ENCODE assay signal across 8 mouse cellular contexts in the genomic region with DNA sequence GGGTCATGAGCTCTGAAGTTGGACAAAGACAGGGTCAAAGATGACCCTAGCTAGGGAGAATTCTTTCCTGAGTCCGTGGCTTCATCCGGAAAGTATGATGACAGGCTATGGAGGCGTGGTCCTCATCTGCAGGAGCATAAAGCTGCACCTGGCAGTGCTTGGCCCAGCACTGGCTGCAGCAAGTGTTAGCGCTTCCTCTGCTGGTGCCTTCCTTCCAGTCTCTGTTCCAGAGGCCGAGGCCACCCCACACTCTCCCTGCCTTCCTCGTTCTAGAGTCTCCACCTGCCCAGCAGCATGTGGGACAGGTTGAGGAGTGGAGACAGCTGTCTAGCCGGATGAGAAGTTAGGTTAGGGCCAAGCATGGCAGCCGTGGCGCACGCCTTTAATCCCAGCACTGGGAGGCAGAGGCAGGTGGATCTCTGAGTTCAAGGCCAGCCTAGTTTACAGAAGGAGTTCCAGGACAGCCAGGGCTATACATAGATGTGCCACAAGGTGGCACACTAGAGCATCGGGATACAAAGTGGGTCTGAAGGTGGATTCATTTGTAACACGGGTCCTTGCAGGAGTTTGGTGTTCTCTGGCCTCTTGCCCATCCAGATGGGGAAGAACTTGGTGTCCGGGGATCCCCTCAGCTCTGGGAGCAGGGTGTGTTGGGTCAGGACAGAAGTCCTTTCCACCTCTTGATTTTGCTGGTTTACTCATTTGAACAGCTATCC. TPM values are rescaled to one million over a fixed set of nuclear protein-coding genes. Genes with fewer than 3 reads are reported as not detected.
DNase-seq lines count a peak whose midpoint lies in the region; ATAC-seq and TF ChIP-seq lines count a peak whose summit lies in the region.
"Had no signal": no experiment of that assay in that cellular context is flagged by ENCODE, and none has a peak within 500 bp of the region (broad histone marks: within the 10 kb centered on the region; RNA-seq: fewer than 3 reads in every experiment).

No protein-coding gene starts in this region.

- DNase-seq in left cerebral cortex, adult 2 months (ENCODE audit: extremely low spot score in 1 of 2, low spot score in 2 of 2): peak; percentile 36 to 45
- DNase-seq in left cerebral cortex, postnatal 10 days (ENCODE audit: extremely low spot score in 1 of 2, low spot score in 2 of 2): no peak
- DNase-seq in G1E (ENCODE audit: low spot score): peak; percentile 54
- DNase-seq in forelimb bud, embryonic 11.5 days (ENCODE audit: low read depth, low spot score): peak; percentile 68
- DNase-seq in liver, embryonic 14.5 days (ENCODE audit: low read depth in 3 of 3, low spot score in 3 of 3): no peak
- DNase-seq in testis, postnatal 10 days (ENCODE audit: low spot score): peak; percentile 72

- 69% methylated on average over 13 of the region's 13 CpGs for WGBS in bone marrow, adult 2 months
- WGBS in liver, embryonic 14.5 days (ENCODE audit: insufficient replicate concordance): 64% methylated on average over 13 of the region's 13 CpGs

- no peak overlapping the region for H3K4me3 ChIP-seq in left cerebral cortex, adult 2 months
- H3K4me3 ChIP-seq in G1E (ENCODE audit: low read depth, low read length): no peak overlapping the region
- no peak overlapping the region for H3K4me3 ChIP-seq in bone marrow, adult 2 months (replicated peaks; ENCODE audit: control insufficient read depth, low read depth, low read length)
- no peak overlapping the region for H3K4me3 ChIP-seq in liver, embryonic 14.5 days (ENCODE audit: insufficient read depth in 1 of 2, low read depth in 2 of 2, low read length in 2 of 2)
- H3K4me3 ChIP-seq: lung, embryonic 15.5 days had no signal

- H3K36me3 ChIP-seq in G1E (replicated peaks): peaks cover 88% of the 10 kb centered on the region
- no peaks in the 10 kb centered on the region for H3K36me3 ChIP-seq in liver, embryonic 14.5 days (replicated peaks; ENCODE audit: control insufficient read depth, insufficient read depth, low read depth)

- 0 out of 2 replicates have a peak, but pooled peaks cover 2% of the 10 kb centered on the region for H3K4me1 ChIP-seq in G1E (ENCODE audit: insufficient read depth, low read depth, low read length)
- no peaks in the 10 kb centered on the region for H3K4me1 ChIP-seq in bone marrow, adult 2 months (ENCODE audit: control insufficient read depth, insufficient read depth, low read length)
- H3K4me1 ChIP-seq in liver, embryonic 14.5 days (replicated peaks; ENCODE audit: control insufficient read depth in 2 of 2, insufficient read depth in 2 of 2, low read length in 1 of 2): no peaks in the 10 kb centered on the region
- H3K4me1 ChIP-seq: lung, embryonic 15.5 days had no signal

- H3K9ac ChIP-seq in liver, embryonic 14.5 days (replicated peaks): no peak overlapping the region
- H3K9ac ChIP-seq: lung, embryonic 15.5 days had no signal

- no peak for TF ChIP-seq EP300 in liver, embryonic 14.5 days (IDR thresholded peaks at IDR 0.05; ENCODE audit: low read depth)

- H3K4me2 ChIP-seq in liver, embryonic 14.5 days (ENCODE audit: low read depth): no peak overlapping the region
- H3K4me2 ChIP-seq: lung, embryonic 15.5 days had no signal

- intact Hi-C loops in left cerebral cortex, adult 2 months (cut with DNase I): loop anchor here (5.0 kb wide), 1 partner anchor 34 kb away; no protein-coding TSS in a partner anchor
- intact Hi-C loops in left cerebral cortex, postnatal 10 days (cut with DNase I): no loop called here

- H3K27me3 ChIP-seq in G1E (ENCODE audit: insufficient read depth, low read length): peaks cover 2% of the 10 kb centered on the region; the same call in 1 of the 2 replicates
- H3K27me3 ChIP-seq in liver, embryonic 14.5 days (ENCODE audit: control insufficient read depth, insufficient read depth, low read length): no peaks in the 10 kb centered on the region
- H3K27me3 ChIP-seq: lung, embryonic 15.5 days had no signal

- no peak for ATAC-seq in G1E (ENCODE audit: extremely low read depth, insufficient number of reproducible peaks, low FRiP score, poor library complexity, severe bottlenecking)
- no peak for ATAC-seq in liver, embryonic 14.5 days (ENCODE audit: insufficient read depth)

- peaks cover 5% of the 10 kb centered on the region for H3K9me3 ChIP-seq in G1E (replicated peaks)
- no peaks in the 10 kb centered on the region for H3K9me3 ChIP-seq in liver, embryonic 14.5 days (ENCODE audit: control insufficient read depth, low read length)
- H3K9me3 ChIP-seq: lung, embryonic 15.5 days had no signal

- no peak for TF ChIP-seq POLR2A in bone marrow, adult 2 months (IDR thresholded peaks at IDR 0.05; ENCODE audit: borderline replicate concordance, control insufficient read depth, low read depth, low read length)

- TF ChIP-seq CTCF in left cerebral cortex, adult 2 months (IDR thresholded peaks at IDR 0.05): peak; percentile 72
- TF ChIP-seq CTCF in G1E (IDR thresholded peaks at IDR 0.05; ENCODE audit: low read depth, low read length): peak; percentile 76; the same call in 1 of the 2 replicates
- TF ChIP-seq CTCF in bone marrow, adult 2 months (IDR thresholded peaks at IDR 0.05; ENCODE audit: control insufficient read depth, insufficient read depth, low read length): peak; percentile 37; the same call in 1 of the 2 replicates
- peak; percentile 88 for TF ChIP-seq CTCF in liver, embryonic 14.5 days (IDR thresholded peaks at IDR 0.05; ENCODE audit: low read depth)

- no peak overlapping the region for H3K27ac ChIP-seq in left cerebral cortex, adult 2 months
- no peak overlapping the region for H3K27ac ChIP-seq in bone marrow, adult 2 months (ENCODE audit: control insufficient read depth, insufficient read depth, low read depth, low read length, poor library complexity)
- H3K27ac ChIP-seq in liver, embryonic 14.5 days: no peak overlapping the region
- H3K27ac ChIP-seq: lung, embryonic 15.5 days had no signal

RNA-seq across cellular contexts. Expression of gene Polr2f, which starts 14.4 kb away (rescaled TPM):
- 100 to 1,000 TPM; 100 to 103 TPM for total RNA-seq in left cerebral cortex, adult 2 months (2021)
- 100 to 1,000 TPM; 123 to 124 TPM for total RNA-seq in left cerebral cortex, postnatal 10 days (2021)
- 143 and 147 TPM in 2 replicates for total RNA-seq in G1E (2014; fragmentation: Nextera tagmentation)
- total RNA-seq in G1E (2017): 97.0 and 109 TPM in 2 replicates
- 210 and 266 TPM in 2 replicates for polyA plus RNA-seq in G1E (2012)
- polyA plus RNA-seq in bone marrow, adult 2 months (2011; ENCODE audit: insufficient read depth, insufficient read length, low replicate concordance, missing spikeins): 72.8 and 74.0 TPM in 2 replicates
- 53.9 and 112 TPM in 2 replicates for polyA plus RNA-seq in liver, embryonic 14.5 days (2012; rRNA removed)
- 181 and 183 TPM in 2 replicates for polyA plus RNA-seq in liver, embryonic 14.5 days (2014; fragmentation: Nextera tagmentation; extraction: Ambion mirVana)

RNA-seq across cellular contexts. Expression of gene 1700088E04Rik, which starts 14.7 kb away (rescaled TPM):
- 10 to 100 TPM; 12.0 to 12.9 TPM for total RNA-seq in left cerebral cortex, adult 2 months (2021)
- total RNA-seq in left cerebral cortex, postnatal 10 days (2021): 10 to 100 TPM; 12.2 to 16.5 TPM
- total RNA-seq in G1E (2014; fragmentation: Nextera tagmentation) (1.4 and 2.8 TPM in 2 replicates), G1E (2017) (1.6 and 2.2 TPM in 2 replicates)
- polyA plus RNA-seq in G1E (2012): 0.46 and 0.50 TPM in 2 replicates
- polyA plus RNA-seq in bone marrow, adult 2 months (2011; ENCODE audit: insufficient read depth, insufficient read length, low replicate concordance, missing spikeins): not detected in 2 replicates
- polyA plus RNA-seq in liver, embryonic 14.5 days (2012; rRNA removed): 0.19 and 0.46 TPM in 2 replicates
- polyA plus RNA-seq in liver, embryonic 14.5 days (2014; fragmentation: Nextera tagmentation; extraction: Ambion mirVana): 0.52 and 0.93 TPM in 2 replicates

RNA-seq across cellular contexts. Expression of gene Micall1, which starts 17.7 kb away (rescaled TPM):
- total RNA-seq in left cerebral cortex, adult 2 months (2021): 10 to 100 TPM; 22.8 to 23.2 TPM
- 10 to 100 TPM; 31.4 to 34.0 TPM for total RNA-seq in left cerebral cortex, postnatal 10 days (2021)
- total RNA-seq in G1E (2014; fragmentation: Nextera tagmentation) (10.4 and 11.5 TPM in 2 replicates), G1E (2017) (3.7 and 4.5 TPM in 2 replicates)
- 19.9 and 20.5 TPM in 2 replicates for polyA plus RNA-seq in G1E (2012)
- polyA plus RNA-seq in bone marrow, adult 2 months (2011; ENCODE audit: insufficient read depth, insufficient read length, low replicate concordance, missing spikeins): 4.8 and 20.7 TPM in 2 replicates
- 1.6 and 1.7 TPM in 2 replicates for polyA plus RNA-seq in liver, embryonic 14.5 days (2012; rRNA removed)
- polyA plus RNA-seq in liver, embryonic 14.5 days (2014; fragmentation: Nextera tagmentation; extraction: Ambion mirVana): 0.69 and 0.71 TPM in 2 replicates

RNA-seq across cellular contexts. Expression of gene Sox10, which starts 38.7 kb away (rescaled TPM):
- 10 to 100 TPM; 17.1 to 18.7 TPM for total RNA-seq in left cerebral cortex, adult 2 months (2021)
- 10 to 100 TPM; 22.5 to 27.0 TPM for total RNA-seq in left cerebral cortex, postnatal 10 days (2021)
- not detected in 2 replicates for total RNA-seq in G1E (2014; fragmentation: Nextera tagmentation)
- 0.11 TPM in 1 of 2 replicates, not detected in the other for total RNA-seq in G1E (2017)
- polyA plus RNA-seq in G1E (2012): not detected in 2 replicates
- not detected in 2 replicates for polyA plus RNA-seq in bone marrow, adult 2 months (2011; ENCODE audit: insufficient read depth, insufficient read length, low replicate concordance, missing spikeins)
- polyA plus RNA-seq in liver, embryonic 14.5 days (2012; rRNA removed): 0.12 and 0.24 TPM in 2 replicates
- 0.14 TPM in 1 of 2 replicates, not detected in the other for polyA plus RNA-seq in liver, embryonic 14.5 days (2014; fragmentation: Nextera tagmentation; extraction: Ambion mirVana)

RNA-seq across cellular contexts. Expression of gene Eif3l, which starts 51.4 kb away (rescaled TPM):
- total RNA-seq in left cerebral cortex, adult 2 months (2021): 10 to 100 TPM; 62.5 to 66.6 TPM
- 100 to 1,000 TPM in 1 of 2 experiments, 10 to 100 TPM in 1; 95.5 to 100 TPM for total RNA-seq in left cerebral cortex, postnatal 10 days (2021)
- total RNA-seq in G1E (2014; fragmentation: Nextera tagmentation) (134 and 145 TPM in 2 replicates), G1E (2017) (261 and 285 TPM in 2 replicates)
- 20.8 and 30.9 TPM in 2 replicates for polyA plus RNA-seq in G1E (2012)
- 60.7 and 112 TPM in 2 replicates for polyA plus RNA-seq in bone marrow, adult 2 months (2011; ENCODE audit: insufficient read depth, insufficient read length, low replicate concordance, missing spikeins)
- 99.9 and 104 TPM in 2 replicates for polyA plus RNA-seq in liver, embryonic 14.5 days (2012; rRNA removed)
- polyA plus RNA-seq in liver, embryonic 14.5 days (2014; fragmentation: Nextera tagmentation; extraction: Ambion mirVana): 130 and 132 TPM in 2 replicates

Comparison
In these comparisons a context has a peak if more than half of its experiments do, and no peak if none do; other contexts are left out.
1. DNase-seq: peak in left cerebral cortex, adult 2 months (2 of 2), G1E (single experiment), forelimb bud, embryonic 11.5 days (single experiment) and testis, postnatal 10 days (single experiment); none in left cerebral cortex, postnatal 10 days (0 of 2) and liver, embryonic 14.5 days (0 of 3).
2. CTCF ChIP-seq: peak in every context shown above with its lines; median percentile 88 in liver, embryonic 14.5 days; 76 in G1E; 72 in left cerebral cortex, adult 2 months; 37 in bone marrow, adult 2 months.